Comparison of ENCODE assay signal across 22 mouse cellular contexts in the genomic region with DNA sequence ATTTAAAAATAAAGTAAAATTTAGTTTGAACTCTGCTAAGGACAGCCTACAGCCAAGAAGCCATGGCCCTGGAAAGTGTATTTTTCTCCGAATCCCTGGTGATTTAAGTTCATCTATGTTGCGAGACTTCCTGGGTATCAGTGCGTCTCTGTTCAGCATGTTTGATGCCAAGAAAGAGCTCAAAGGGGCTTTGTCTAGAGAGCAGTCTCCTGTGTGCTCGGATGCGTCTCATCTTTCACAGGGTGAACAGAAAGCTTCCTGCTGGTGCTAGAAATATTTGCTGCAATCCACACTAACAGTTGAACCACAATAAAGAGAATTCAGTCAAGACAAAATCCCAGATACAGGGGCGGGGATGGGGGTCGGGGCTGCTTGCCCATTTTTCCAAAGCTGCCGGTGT.
"Had no signal": no experiment of that assay in that cellular context is flagged by ENCODE, and none has a peak within 500 bp of the region (broad histone marks: within the 10 kb centered on the region; RNA-seq: fewer than 3 reads in every experiment).

No protein-coding gene starts in this region.

- H3K9me3 ChIP-seq: lung, embryonic 15.5 days; megakaryocyte, embryonic 14.5 days; midbrain, embryonic 13.5 days; midbrain, embryonic 15.5 days; neural tube, embryonic 13.5 days; neural tube, embryonic 15.5 days had no signal

- H3K27ac ChIP-seq: lung, embryonic 15.5 days; macrophage; midbrain, embryonic 13.5 days; midbrain, embryonic 15.5 days; neural tube, embryonic 13.5 days; neural tube, embryonic 15.5 days had no signal

- H3K36me3 ChIP-seq: lung, embryonic 15.5 days; midbrain, embryonic 13.5 days; midbrain, embryonic 15.5 days; neural tube, embryonic 13.5 days; neural tube, embryonic 15.5 days had no signal

- DNase-seq: liver, postnatal 0 days; lung, adult 2 months; lung, postnatal 14 days; lung, postnatal 36 days; retina, postnatal 1 day; right cerebral cortex, adult 18-20 months; right cerebral cortex, postnatal 25 days; right cerebral cortex, postnatal 4 days; spleen, adult 18-20 months; thymus, adult 18-20 months; thymus, postnatal 14 days; thymus, postnatal 36 days had no signal

- ATAC-seq: liver, postnatal 0 days; lung, postnatal 0 days; midbrain, embryonic 13.5 days; midbrain, embryonic 15.5 days had no signal

- H3K4me3 ChIP-seq: lung, embryonic 15.5 days; megakaryocyte, embryonic 14.5 days; midbrain, embryonic 13.5 days; midbrain, embryonic 15.5 days; myocyte; neural tube, embryonic 13.5 days; neural tube, embryonic 15.5 days had no signal

- H3K4me2 ChIP-seq: lung, embryonic 15.5 days; midbrain, embryonic 11.5 days; midbrain, embryonic 13.5 days; midbrain, embryonic 15.5 days; neural tube, embryonic 13.5 days; neural tube, embryonic 15.5 days had no signal

- H3K9ac ChIP-seq: liver, postnatal 0 days; lung, embryonic 15.5 days; midbrain, embryonic 13.5 days; midbrain, embryonic 15.5 days; neural tube, embryonic 13.5 days; neural tube, embryonic 15.5 days had no signal

- H3K27me3 ChIP-seq: lung, embryonic 15.5 days; megakaryocyte, embryonic 14.5 days; neural tube, embryonic 13.5 days; neural tube, embryonic 15.5 days had no signal

- H3K4me1 ChIP-seq: megakaryocyte, embryonic 14.5 days had no signal
